8 mouse cellular contexts compared by ENCODE assay signal in the genomic region with DNA sequence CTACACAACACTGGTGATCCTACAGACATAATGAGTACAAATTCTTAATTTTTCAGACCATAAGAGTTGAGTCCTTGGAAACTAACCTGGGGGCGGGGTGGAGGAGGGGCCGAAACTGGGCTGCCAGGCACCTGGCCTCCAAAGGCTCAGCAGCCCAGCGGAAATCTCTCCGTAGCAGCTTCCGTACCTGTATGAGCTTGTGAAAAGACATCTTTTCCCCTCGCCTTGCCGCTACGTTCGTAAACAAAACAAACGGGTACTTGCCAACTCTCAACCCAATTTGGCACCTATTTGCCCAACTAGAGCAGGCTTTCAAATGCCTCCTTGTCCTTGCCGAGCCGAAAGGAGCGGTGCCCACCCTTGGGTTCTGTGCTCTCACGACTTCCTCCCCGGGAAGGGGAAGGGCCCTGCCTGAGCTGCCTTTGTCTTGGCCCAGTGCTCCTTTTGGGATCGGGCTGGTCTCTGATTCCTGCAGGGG. TPM values are rescaled to one million over a fixed set of nuclear protein-coding genes. Genes with fewer than 3 reads are reported as not detected.
DNase-seq lines count a peak whose midpoint lies in the region; ATAC-seq and TF ChIP-seq lines count a peak whose summit lies in the region.

No protein-coding gene starts in this region.

- no peak overlapping the region for H3K9ac ChIP-seq in hindbrain, embryonic 13.5 days
- H3K9ac ChIP-seq in midbrain, postnatal 0 days (replicated peaks; ENCODE audit: low read length, poor library complexity, severe bottlenecking): no peak overlapping the region

- peaks cover 13% of the 10 kb centered on the region for H3K4me1 ChIP-seq in hindbrain, embryonic 13.5 days (replicated peaks)
- H3K4me1 ChIP-seq in midbrain, postnatal 0 days (ENCODE audit: insufficient read depth, low read length): no peaks in the 10 kb centered on the region

- TF ChIP-seq CTCF in midbrain, postnatal 0 days (IDR thresholded peaks at IDR 0.05): no peak

- H3K4me3 ChIP-seq in hindbrain, embryonic 13.5 days: peak overlapping the region; percentile 11; the same call in 1 of the 2 replicates
- no peak overlapping the region for H3K4me3 ChIP-seq in midbrain, postnatal 0 days (ENCODE audit: low read depth, low read length)

- 6% methylated on average over 16 of the region's 16 CpGs for WGBS in hindbrain, embryonic 13.5 days
- WGBS in midbrain, postnatal 0 days: 13% methylated on average over 16 of the region's 16 CpGs

- H3K27me3 ChIP-seq in hindbrain, embryonic 13.5 days: peaks cover 71% of the 10 kb centered on the region
- peaks cover 28% of the 10 kb centered on the region for H3K27me3 ChIP-seq in midbrain, postnatal 0 days (ENCODE audit: insufficient read depth, low read length)

- no peak overlapping the region for H3K27ac ChIP-seq in hindbrain, embryonic 13.5 days
- H3K27ac ChIP-seq in midbrain, postnatal 0 days (ENCODE audit: low read depth, low read length): no peak overlapping the region

- peak overlapping the region; percentile 33 for H3K4me2 ChIP-seq in hindbrain, embryonic 13.5 days
- H3K4me2 ChIP-seq in midbrain, postnatal 0 days (ENCODE audit: low read depth, low read length, poor library complexity, severe bottlenecking): peak overlapping the region; percentile 20; the same call in 1 of the 2 replicates

- ATAC-seq in hindbrain, embryonic 13.5 days (ENCODE audit: low FRiP score): no peak
- ATAC-seq in midbrain, postnatal 0 days (ENCODE audit: low FRiP score): no peak

- no peaks in the 10 kb centered on the region for H3K36me3 ChIP-seq in hindbrain, embryonic 13.5 days
- no peaks in the 10 kb centered on the region for H3K36me3 ChIP-seq in midbrain, postnatal 0 days (ENCODE audit: insufficient read depth, low read length)

- peak; percentile 9 for DNase-seq in kidney, adult 18-20 months
- no peak for DNase-seq in kidney, postnatal 25 days
- peak; percentile 40 for DNase-seq in embryo, embryonic 10.5 days (ENCODE audit: low spot score)
- no peak for DNase-seq in midbrain, postnatal 0 days (ENCODE audit: low spot score)
- no peak for DNase-seq in spleen, postnatal 36 days (ENCODE audit: low spot score in 2 of 2)
- DNase-seq in layer of hippocampus, postnatal 36 days: no peak
- no peak for DNase-seq in cerebellum, adult 8-10 months

- no peaks in the 10 kb centered on the region for H3K9me3 ChIP-seq in hindbrain, embryonic 13.5 days
- H3K9me3 ChIP-seq in midbrain, postnatal 0 days (ENCODE audit: low read length): no peaks in the 10 kb centered on the region

RNA-seq across cellular contexts. Expression of a gene that starts 40.1 kb away (rescaled TPM):
- 0.34 TPM in 2 replicates for polyA plus RNA-seq in hindbrain, embryonic 13.5 days (2015; fragmentation: Nextera tagmentation; extraction: Ambion mirVana)
- total RNA-seq in midbrain, postnatal 0 days (2014; rRNA removed): 0.05 and 0.27 TPM in 2 replicates
- polyA plus RNA-seq in midbrain, postnatal 0 days (2015; fragmentation: Nextera tagmentation; extraction: Ambion mirVana): 0.20 and 0.37 TPM in 2 replicates
- total RNA-seq in layer of hippocampus, postnatal 36 days (2021): under 1 TPM; 0.20 to 0.22 TPM

Comparison
In these comparisons a context has a peak if more than half of its experiments do, and no peak if none do; other contexts are left out.
1. DNase-seq: peak in kidney, adult 18-20 months (single experiment) and embryo, embryonic 10.5 days (single experiment); none in kidney, postnatal 25 days (0 of 2), midbrain, postnatal 0 days (single experiment), spleen, postnatal 36 days (0 of 2), layer of hippocampus, postnatal 36 days (0 of 2) and cerebellum, adult 8-10 months (single experiment).